Mouse (Mus musculus) liver, postnatal 0 days (tissue): ENCODE results near the gene Ddit4l.

Experiments
- CTCF ChIP-seq: sonication (generic); IDR thresholded peaks from 2 replicates; pipeline ENCODE4 v1.5.1; 2016; ENCODE audit warnings: antibody characterized with exemption, low read depth
- EP300 ChIP-seq: IDR thresholded peaks from 2 replicates; pipeline ENCODE4 v1.6.1; 2016; ENCODE audit warnings: antibody characterized with exemption, low read depth, mild to moderate bottlenecking

DNA sequence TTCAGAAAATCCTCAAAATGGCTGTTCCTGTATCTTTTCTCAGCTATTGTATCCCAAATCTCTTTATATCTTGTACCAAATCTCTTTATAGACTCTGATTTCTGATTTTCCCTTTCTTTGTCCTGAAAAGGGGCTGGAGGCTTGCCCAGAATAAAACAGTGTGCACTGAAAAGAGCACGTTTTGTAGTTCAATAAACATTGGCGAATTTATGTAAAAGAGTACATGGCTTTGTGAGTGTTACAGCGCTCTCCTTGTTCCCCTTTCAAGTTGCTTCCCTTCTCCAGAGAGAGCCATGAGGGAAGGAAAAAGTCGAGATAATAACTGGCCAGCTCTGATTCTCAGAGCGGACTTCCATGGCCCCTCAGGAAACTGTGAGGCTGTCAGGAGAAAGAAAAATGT, 27.7 kb downstream of the Ddit4l start:
- TF ChIP-seq EP300 (no peak), CTCF (no peak)
